Mouse (Mus musculus): Measurements from ENCODE around the gene Syngr3.
"Not testable (repeated sequence)": the region's sequence is repeated elsewhere in the genome, so short reads cannot be mapped to it uniquely, and the experiment has no call there.

Syngr3 gene

DNA sequence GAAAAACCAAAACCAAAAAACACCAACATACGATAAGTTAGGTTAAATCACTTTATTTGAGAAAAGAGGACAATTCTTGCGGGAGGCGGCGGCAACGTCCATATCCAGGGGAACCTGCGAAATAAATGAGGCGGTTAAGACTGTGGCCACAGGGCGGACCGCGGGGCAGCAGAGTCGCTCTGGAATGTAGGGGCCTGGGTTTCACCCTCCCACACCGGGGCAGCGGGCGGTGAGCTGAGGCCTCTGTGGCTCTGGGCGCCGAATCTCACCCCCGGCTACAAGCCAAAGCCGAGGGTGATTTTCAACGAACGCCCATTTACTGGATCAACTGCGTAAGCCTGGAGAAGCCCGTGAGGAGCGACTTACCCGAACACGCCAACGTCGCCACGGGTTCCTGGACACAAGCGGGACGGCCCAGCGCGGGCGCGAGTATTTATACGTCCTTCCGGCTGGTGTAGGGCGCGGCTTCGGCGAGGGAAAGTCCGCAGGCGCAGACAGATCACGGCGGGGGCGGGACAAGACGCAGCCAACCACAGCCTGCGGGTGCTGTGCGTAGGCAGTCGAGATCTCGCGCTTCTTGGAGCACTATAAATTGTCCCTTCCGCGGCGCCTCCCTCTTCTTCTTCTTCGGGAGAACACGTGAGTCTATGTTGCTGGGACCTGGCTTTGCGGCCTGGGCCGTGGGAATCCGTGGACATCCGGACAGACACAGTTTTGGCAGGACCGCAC, 29.9 kb upstream of the Syngr3 start:
- peak; percentile 99 for DNase-seq

DNA sequence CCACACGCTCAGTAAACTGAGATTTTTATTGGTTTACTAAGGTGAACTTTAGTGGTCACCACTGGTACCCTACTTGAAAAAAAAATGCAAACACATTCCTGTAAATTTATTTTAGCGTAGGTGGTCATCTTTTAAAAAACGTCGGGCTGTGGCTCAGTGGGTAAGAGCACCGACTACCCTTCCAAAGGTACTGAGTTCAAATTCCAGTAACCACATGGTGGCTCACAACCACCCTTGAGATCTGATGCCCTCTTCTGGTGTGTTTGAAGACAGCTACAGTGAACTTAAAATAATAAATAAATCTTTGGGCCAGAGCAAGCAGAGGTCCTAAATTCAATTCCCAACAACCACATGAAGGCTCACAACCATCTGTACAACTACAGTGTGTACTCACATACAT, 29.2 kb upstream of the Syngr3 start:
- DNase-seq: not testable (repeated sequence)

DNA sequence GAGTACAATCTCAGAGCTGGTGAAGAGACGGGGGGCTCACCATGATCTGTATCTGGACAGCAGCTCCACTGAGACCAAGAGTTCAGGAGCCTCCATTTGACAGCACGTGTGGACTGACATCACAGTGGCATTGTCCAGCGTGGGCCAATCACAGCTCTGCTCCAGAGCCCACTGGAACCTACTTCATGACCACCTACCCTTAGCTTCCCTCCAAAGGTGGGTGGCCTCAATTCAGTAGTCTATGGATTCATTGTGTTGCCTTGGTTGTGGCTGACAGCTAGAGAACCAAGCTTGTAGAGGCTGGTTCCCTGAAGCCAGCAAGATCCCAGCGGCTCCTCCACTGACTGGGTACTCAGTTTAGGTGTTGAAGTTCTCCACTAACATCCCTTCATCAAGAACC, 28.2 kb upstream of the Syngr3 start, which contains the start of the genes Rnf151 and Rps2:
Gene Rnf151 (minus strand): TSS at position 121 of the 400 bp plus-strand sequence.
Gene Rps2 (plus strand): TSS at position 174 of the 400 bp plus-strand sequence.
- DNase-seq: peak; percentile 34

DNA sequence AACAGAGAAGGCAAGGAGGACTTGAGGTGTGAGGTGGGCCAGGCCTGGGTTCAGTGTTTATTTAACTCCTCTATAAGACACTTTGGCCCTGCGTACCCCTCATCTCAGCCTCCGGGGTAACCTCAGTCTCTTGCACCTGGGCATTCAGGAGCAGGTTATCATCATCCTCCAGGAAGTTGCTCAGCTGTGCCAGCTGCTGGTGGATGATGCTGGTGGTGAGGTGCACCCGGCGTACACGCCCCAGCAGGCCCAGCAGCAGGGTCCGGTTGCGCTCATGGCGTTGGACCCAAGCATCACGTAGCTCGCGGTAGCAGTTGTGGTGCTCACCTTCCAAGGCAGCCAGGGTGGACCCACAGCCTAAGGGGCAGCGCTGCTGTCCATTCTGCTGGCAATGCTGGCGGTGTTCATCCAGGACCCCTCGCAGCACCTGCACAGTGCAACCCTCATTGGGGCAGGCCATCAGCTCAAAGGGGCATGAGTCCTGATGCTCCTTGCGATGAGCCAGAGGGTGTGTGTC, 26.5 kb upstream of the Syngr3 start:
- peak; percentile 34 for DNase-seq

DNA sequence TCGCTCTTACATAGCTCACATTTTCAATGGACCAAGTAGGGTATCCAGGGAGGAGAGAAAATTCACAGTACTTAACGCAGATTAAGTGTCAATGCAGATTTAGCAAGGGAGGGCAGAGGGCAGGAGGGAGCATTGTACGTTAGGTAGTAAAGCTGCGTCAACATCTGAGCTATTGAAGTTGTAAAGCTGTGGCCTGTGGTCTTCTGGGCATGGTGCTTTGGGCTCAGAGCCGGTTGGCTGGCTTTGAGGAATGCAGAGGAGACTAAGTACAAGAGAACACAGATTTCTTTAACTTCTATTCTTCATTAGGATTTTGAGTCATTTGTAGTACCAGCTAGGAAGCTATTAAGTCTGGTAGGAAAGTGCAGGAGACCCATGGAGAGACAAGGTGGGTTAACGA, 25.8 kb upstream of the Syngr3 start:
- no peak for DNase-seq

DNA sequence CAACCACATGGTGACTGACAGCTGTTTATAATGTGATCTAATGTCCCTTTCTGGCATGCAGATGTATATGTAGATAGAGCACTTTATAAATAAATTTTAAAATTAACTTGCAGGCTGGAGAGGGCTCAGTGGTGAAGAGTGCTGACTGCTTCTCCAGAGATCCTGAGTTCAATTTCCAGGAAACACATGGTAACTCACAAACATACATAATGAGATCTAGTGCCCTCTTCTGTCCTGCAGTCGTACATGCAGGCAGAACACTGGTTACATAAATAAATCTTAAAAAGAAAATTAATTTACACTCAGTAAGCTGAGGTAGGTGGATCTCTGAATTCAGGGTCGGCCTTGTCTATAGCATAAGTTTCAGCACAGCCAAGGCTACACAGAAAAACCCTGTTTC, 18.9 kb upstream of the Syngr3 start:
- DNase-seq: no peak

DNA sequence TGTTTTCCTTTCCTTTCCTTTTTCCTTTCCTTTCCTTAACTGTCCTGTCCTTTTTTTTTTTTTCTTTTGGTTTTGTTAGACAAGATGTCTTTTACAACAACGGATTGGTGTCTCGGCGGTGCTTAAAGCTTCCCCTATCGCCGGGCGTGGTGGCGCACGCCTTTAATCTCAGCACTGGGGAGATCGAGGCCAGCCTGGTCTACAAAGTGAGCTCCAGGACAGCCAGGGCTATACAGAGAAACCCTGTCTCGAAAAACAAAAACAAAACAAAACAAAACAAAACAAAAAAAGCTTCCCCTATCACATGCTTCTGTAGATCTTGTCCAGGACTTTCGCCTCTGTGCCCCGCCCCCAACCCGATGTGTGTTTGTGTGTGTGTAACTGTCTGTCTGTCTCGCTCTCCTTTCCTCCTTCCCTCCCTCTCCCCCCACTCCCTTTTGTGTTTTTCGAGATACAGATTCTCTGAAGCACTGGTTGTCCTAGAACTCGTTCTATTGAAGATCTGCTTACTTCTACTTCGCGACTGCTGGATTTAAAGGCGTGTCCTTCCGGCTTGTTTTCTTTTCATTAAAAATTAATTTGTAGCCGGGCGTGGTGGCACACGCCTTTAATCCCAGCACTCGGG, 18.2 kb upstream of the Syngr3 start:
- DNase-seq: peak; percentile 21

DNA sequence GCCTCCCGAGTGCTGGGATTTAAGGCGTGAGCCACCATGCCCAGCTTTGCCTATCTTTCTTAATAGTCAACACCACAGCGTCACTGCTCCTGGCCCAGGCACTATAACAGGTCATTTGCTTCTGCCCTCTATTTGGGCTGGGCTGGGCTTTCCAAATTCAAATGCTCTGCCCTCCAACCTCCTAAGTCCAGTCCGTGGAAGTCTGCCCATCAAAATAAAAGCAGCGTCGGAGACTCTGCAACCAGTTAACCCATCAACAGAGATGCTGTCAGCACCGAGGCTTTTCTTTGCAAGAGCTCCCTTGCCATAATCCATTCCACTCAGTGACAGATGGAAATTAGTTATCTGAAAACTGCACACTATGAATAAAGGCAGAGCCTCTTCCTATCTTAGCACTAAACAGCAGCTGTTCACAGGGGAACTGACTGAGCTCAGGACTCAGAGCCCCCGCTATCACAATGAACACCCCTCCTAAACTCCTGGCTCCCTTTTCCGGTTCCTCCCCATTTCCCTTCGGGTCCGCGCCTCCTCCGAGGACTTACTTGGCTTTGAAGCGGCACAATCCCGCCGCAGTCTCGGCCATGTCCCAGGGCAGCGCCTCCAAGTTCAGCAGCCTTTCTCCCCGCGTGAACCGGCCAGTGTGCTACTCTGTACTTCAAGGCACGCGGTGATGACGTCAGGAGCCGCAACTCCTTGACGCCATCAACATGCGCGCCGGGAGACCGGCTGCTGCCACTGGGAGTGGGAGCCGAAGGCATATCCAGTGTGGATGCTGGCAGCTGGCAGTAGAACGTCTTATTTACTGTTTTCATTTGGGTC, 17.4 kb upstream of the Syngr3 start, which contains the start of gene Tbl3:
Gene Tbl3 (minus strand): TSS at position 679 of the 819 bp plus-strand sequence.
- DNase-seq: peak; percentile 92

DNA sequence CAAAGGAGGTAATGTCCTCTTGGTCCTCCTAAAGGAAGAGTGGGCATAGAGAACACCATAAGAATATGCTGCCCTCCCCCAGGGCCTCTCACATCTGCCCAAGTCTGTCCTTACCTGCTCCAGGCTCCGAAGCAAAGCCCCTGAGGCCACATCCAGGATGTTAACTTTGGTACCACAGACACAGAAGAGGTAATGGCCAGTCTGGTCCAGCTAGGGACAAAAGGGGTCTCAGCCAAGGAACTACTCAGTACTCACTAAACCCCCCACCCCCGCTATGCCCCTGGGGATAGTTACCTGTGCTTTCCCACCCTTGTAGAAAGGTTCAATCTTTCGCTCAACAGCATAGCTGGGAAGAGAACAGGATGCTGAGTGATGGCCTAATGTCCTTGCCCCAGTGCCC, 16.1 kb upstream of the Syngr3 start:
- peak; percentile 27 for DNase-seq

DNA sequence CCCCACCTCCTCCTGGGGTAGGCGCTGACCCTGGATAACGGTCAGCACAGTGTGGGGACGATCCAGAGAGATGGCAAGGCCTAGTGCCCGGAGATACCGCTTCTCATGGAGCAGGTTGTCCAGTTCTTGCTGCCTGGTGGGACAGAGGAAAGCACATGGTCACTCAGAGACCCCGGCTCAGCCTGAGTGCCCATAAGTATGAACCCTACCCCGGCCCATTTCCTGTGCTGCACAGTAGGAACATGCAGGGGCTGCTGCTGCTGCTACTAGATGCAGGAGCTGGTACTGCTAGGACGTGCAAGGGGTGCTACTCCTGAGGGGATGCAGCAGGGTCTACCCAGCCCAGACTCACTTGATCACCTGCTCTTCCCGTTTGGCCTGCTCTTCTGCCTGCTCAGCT, 11.5 kb upstream of the Syngr3 start:
- no peak for DNase-seq

DNA sequence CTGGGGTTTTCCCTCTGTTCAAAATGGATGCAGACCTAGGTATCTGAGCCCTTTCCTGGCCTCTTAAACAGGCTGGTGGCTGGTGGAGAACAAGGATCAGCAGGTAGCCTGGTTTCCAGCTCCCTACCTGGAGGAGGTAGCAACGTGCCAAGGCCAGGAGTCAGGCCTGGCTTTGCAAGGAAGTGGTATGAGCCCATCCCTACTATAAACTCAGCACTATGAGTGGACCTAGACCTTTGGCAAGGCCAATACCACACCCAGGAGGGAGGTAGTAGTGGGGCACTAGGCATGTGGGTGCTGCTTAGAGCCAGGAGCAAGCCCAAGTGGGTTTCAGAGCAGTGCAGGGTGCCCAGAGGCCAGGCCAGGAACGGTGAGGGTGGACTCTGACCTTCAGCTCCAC, 9.7 kb upstream of the Syngr3 start:
- no peak for DNase-seq

DNA sequence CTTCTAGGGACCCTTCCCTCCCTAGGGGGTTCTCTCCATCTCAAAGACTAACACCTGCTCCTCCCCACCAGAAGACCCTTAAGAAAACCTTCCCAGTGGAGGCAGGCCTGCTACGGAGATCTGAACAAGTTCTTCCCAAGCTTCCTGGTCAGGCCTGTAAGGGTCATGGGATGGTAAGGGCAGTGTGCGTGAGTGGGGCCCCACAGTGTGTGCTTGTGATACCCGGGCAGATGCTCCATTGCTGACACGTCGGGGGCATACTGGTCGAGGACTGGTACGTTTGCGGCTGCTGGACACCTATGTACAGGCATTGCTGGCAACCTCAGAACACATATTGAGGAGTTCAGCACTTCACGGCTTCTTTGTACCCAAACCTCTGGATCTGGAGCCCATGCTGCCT, 9.0 kb upstream of the Syngr3 start:
- DNase-seq: no peak

DNA sequence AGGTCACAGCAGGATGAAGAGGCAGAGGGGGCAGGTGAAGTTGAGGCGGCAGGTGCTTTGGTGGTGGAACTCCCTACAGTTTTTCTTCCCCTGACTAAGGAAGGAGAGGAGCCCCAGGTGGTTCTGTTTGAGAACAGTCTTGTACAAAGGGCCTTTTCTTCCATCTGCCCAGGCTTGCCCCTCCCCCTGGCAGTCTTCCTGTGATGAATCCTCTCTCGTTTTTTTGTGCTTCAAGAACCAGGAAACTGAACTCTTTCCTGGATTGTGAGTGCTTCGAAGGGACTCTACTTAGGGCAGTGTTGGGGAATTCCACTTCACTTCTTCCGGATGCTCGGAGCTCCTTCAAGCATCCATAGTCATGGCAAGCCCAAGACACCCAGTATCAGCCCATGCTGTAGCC, 8.2 kb upstream of the Syngr3 start:
- no peak for DNase-seq

DNA sequence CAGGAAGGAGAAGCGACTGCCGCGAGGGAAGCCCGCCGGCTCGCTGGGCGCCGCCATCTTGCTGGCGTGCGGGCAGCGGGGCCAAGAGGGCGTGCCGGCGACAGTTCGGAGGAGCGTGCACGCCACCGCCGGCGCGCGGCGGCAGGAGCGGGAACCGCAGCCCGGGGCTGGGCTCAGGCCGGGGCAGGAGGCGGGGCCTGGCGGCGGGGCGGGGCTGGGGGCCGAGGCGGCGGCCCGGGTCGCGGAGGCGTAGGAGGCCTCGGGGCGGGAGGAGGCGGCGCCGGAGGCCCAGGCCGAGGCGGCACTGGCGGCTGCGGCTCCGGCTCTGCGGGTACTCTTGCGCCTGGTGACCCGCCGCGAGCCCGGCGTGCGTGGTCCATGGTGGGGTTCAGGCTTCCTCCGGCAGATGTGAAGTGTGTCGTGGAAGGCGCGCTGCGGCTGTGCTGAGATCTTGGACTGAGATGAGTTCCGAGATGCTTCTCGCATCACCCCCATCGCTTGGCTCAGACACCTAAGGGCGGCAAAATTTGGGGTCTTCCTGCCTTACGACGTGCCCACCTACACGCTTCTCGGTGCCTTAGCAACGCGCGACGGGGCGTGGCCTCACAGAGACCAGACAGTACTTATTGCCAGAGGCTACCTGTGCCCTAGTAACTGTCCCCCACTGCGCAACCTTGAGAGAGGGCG, 6.4 kb upstream of the Syngr3 start, which contains the start of the genes Gfer and Noxo1:
Gene Gfer (minus strand): TSS at position 146 of the 687 bp plus-strand sequence.
Gene Noxo1 (plus strand): TSS at position 224 of the 687 bp plus-strand sequence.
- DNase-seq: peak; percentile 89

DNA sequence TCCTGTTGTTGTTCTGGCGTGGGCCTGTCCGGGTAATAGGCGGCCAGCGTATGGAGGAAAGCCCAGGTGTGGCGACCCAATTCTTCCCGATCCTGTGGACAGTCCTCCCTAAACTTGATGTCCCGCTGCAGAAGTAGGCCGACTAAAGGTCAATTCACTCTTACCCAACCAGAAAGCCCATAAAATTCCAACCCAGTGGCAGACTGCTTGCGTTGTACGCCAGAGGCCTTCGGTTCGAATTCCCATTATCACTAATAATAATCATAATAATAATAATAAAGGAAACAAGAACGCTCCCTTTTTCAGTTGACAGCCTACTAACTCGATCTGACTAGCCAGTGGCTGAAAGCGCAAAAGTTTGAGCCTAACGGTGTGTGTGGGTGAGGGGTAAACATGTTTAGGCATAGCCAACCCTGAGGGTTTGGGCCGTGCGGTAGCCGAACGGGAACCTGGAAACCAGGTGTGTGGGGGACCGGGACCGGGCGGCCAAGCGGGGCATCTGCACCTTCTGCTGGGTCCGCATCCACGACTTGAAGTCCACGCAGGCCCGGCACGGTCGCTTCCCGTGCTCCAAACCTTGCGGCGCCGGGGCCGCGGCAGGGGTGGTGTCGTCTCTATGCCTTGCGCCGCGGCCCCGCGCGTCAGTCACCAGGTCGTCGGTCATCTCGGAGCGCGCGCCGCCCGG, 5.7 kb upstream of the Syngr3 start:
- no peak for DNase-seq

DNA sequence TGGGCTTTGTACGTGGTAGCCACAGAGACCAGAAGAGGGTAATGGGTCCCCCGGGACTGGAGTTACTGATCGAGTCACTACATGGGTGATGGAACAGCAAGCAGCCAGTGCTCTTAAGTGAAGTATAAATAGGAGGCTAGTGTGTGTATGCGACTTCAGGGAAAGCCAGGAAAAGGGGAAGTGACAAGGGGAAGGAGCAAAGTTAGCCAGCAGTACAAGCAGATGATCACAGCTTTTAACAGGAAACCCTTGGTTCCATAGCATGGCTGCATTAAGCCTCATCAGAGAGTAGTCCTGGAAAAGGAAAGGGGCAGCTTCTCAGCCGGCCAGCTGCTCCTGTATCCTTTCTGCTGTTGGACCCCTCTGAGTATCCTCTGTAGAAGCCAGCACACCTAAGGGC, 2.6 kb upstream of the Syngr3 start:
- DNase-seq: no peak

DNA sequence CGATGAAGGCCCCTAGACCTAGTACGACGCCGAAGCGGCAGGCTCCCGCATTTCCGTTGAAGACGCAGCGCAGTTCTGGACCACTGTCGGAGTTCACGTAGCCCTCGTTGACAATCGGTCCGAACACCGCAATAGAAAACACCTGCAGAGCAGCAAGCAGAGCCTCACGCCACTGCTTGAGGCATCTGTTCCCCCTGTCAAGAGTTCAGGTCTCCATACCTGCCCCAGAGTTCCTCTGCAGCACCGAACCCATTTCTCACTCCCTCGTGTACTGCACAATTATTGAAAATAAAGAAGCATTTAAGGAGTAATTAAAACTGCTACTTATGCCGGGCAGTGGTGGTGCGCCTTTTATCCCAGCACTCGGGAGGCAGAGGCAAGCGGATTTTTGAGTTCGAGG, 2.2 kb downstream of the Syngr3 start:
- no peak for DNase-seq

DNA sequence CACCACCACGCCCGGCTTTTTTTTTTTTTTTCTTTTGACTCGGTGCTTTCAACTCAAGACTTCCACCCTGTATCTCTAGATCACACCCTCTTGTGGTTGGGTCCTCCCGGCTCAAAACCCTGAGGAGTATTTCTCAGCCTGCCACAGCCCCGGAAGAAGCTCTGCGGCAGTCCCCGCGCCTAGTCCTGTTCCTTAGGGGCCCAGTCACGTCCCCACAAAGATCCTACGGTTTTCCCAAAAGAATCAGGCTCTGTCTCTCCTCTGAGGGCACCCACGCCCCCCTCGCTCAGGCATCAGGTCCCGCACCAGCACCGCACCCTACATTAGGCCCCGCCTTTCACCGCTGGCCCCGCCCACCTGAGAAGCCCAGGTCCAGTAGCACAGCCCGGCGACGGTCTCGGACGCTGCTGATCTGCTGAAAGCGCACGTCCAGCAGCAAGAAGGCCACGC, 2.6 kb downstream of the Syngr3 start:
- no peak for DNase-seq

DNA sequence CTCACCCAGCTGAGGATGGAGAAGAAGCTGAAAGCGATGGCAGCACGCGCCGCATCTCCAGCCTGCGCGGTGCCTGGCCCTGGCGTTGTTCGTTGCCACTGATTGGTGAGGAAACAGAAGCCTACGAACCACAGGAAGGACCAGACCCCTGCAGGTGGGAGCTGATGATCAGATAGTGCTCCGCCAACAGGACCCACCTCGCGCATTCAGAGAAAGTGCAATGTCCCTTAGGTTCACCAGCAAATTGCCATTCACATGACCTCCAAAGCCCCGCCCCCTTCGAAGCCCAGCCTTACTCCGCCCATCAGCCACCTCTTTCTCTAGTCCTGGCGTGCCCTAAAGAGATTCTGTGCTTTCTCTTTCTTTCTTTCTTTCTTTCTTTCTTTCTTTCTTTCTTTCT, 3.2 kb downstream of the Syngr3 start:
- no peak for DNase-seq

DNA sequence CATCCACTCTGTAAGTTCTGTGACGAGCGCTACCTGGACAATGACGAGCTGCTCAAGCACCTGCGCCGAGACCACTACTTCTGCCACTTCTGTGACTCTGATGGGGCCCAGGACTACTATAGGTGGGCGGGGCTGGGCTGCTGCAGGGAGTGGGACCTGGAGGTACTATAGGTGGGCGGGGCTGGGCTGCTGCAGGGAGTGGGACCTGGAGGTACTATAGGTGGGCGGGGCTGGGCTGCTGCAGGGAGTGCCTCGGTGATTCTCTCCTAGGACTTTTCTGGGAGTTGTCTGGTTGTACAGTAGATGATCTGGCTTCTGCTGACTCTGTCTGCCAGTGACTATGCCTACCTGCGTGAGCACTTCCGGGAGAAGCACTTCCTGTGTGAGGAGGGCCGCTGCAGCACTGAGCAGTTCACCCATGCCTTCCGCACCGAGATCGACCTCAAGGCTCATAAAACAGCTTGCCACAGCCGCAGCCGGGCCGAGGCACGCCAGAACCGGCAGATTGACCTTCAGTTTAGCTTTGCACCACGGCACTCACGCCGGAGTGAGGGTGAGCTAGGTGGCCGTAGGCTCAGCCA, 12.2 kb downstream of the Syngr3 start:
- DNase-seq: no peak

DNA sequence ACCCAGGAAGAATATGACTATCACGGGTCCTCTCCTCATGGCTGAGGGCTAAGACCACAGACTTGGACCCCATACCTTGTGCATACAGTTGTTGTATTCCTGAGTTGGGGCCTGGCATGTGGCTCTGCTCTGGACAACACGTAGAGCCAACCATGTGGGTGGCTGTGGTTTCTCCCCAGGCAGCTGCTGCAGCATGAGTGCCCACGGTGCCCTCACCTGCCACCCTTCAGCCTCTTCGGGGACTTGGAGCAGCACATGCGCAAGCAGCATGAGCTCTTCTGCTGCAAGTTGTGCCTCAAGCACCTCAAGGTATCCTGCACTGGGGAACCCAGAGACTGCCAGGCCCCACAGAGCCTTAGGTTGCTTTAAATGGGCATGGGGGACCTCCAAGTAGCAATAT, 12.9 kb downstream of the Syngr3 start:
- no peak for DNase-seq

DNA sequence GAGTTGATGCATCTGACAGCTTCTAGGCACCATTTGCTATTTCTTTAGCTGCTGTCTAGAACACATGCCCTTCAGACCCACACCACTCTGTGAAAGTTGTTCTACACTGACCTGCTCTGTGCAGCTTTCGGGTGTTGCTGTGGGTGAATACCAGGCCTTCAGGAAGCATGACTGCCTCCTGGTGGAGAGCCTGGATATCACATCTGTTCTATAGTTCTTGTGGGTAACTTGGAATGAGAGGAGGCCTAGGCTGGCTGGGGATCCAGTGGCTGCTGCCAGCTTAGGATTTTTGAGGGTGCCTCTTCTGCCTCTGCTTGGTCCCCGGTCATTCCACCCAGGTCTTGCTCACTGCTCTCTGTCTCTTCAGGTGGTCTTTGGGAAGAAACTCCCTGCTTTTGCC, 13.6 kb downstream of the Syngr3 start:
- no peak for DNase-seq
